Mouse (Mus musculus) 3134 (cell line): ENCODE results near the gene Acer3.
A peak's percentile ranks its signal among the peaks of the same experiment; 100 is the strongest.

ENCODE experiments used
- DNase-seq: peaks from one replicate; pipeline ENCODE4 v3.0.0-alpha.2; 2011; ENCODE audit warnings: low spot score; ENCODE audit not compliant: insufficient read length; ENCODE audit errors: extremely low read depth

Acer3 gene

GRCm38 (mm10) chr7:98333507-98333906, 12.5 kb upstream of the Acer3 start:
- DNase-seq, result no peak

- DNase-seq, result no peak
These were observed 11.8 kb upstream of the Acer3 start for GRCm38 (mm10) chr7:98332678-98333397.

DNA sequence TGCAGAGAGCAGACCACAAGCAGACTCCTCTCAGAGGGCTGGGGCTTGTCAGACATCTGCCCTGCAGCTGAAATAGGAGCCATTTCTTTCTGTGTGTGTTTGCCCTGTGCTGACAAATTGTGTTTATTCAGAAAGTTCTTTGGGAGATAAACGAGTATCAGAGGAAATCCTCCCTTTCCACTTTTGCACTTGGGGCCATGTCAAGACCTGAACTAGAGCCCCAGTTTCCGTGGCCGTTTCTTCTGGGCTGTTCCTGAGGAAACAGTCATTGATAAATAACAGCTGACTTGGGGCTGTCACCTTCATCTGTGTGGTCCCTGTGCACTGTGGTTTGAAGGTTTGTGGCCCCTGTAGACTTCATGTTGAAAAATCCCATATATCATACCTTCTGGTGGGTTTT, 10.9 kb upstream of the Acer3 start:
- no peak for DNase-seq

GRCm38 (mm10) chr7:98330375-98331002, 9.5 kb upstream of the Acer3 start:
- peak; percentile 80 for DNase-seq

- DNase-seq, result no peak
These were observed 8.8 kb upstream of the Acer3 start for GRCm38 (mm10) chr7:98329651-98330374.

- DNase-seq, result no peak
These were observed 7.3 kb upstream of the Acer3 start for GRCm38 (mm10) chr7:98328311-98328710.

GRCm38 (mm10) chr7:98326051-98326450, 5.0 kb upstream of the Acer3 start:
- DNase-seq, result no peak

- no peak for DNase-seq
These were observed 3.2 kb upstream of the Acer3 start for GRCm38 (mm10) chr7:98324228-98324627.

DNA sequence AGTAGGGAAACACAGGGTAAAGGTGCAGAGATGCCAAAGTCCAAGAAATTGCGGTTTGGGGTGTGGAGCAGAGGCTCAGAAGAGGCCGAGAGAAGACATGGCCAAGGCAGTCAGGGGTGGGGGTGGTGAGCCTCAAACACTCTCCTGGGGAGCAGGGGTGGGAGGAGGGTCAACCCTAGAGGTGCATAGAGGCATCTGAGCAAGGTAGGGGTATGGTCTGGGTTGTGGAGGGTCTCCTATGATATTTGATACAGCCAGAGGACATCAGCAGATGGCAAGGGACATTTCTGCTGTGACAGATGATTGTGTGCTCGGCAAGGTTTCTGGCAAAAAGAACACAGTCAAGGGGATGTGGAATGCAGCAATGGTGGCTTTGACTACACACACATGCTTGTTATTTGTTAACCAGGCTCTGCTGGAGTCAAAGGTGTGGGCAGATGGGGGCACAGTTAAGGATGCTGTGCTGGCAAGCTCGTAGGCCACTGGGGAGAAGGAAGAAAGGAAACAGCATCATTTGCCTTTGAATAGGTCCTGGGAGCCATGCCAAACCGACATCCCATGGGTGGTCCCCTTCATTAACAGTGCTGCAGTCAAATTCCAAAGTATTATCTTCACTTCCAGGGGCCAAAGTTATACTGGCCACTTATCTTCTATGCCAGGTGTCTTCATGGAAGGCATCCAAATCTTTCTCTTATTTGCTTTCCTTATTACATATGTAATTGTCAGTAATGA, 2.4 kb upstream of the Acer3 start:
- DNase-seq, result no peak

DNA sequence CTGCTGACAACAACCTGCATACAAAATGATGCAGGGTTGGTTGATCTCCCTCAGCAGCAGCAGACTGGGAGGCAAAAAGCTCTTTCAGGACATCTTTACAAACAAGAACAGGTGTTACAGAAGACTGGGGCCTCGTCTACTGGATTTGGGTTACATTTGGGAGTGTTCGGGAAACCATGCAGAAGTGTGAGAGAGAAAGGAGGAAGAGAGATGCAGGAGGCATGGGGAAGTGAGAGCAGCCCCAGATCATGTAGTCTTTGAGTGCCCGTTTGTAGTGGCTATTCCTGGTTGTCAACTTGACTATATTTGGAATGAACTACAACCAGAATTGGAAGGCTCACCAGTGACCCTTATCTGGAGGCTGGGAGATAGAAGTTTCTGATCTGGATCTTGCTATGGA, 1.4 kb upstream of the Acer3 start:
- DNase-seq, result no peak

DNA sequence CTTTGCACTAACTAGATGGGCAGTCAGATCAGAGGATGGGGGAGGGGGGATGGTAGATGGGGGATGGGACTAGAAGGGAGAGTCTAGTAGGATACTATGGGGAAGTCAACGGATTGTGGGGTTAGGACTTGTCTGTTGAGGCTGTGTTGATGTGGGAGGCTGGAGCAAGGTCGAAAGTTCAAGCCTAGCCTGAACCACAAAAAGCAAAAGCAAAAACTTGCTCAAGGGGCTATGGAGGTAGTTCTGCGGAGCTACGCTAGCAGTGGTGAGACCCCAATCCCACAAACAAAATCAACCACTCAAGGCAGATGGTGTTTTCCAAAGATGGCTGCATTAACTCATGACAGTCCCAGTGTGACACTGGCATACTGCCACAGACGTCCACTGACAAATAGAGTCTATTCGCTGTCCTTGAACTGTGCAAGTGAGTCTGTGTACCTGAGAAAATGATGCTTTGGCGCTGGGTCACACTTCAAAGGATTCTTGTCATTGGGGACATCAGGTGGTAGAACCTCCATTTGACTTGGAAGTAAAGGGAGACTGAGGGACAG, 927 bp downstream of the Acer3 start:
- DNase-seq, result no peak

- DNase-seq, result no peak
These were observed 4.4 kb downstream of the Acer3 start for GRCm38 (mm10) chr7:98316568-98316967.

DNA sequence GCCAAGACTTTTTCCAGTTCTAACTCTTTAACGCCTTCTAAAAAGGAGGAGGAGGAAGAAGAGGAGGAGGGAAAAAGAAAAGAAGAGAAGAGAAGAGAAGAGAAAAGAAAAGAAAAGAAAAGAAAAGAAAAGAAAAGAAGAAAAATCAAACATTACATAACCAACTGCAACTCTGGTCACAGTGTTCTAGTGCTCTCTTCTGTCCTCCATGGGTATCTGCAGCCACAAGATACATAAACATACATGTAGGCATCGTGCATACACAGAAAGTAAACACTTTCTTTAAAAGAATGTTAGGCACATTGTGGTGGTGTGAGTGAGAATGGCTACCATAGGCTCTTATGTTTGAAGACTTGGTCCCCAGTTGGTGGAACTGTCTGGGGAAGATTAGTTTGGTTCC, 5.9 kb downstream of the Acer3 start:
- DNase-seq, result no peak

DNA sequence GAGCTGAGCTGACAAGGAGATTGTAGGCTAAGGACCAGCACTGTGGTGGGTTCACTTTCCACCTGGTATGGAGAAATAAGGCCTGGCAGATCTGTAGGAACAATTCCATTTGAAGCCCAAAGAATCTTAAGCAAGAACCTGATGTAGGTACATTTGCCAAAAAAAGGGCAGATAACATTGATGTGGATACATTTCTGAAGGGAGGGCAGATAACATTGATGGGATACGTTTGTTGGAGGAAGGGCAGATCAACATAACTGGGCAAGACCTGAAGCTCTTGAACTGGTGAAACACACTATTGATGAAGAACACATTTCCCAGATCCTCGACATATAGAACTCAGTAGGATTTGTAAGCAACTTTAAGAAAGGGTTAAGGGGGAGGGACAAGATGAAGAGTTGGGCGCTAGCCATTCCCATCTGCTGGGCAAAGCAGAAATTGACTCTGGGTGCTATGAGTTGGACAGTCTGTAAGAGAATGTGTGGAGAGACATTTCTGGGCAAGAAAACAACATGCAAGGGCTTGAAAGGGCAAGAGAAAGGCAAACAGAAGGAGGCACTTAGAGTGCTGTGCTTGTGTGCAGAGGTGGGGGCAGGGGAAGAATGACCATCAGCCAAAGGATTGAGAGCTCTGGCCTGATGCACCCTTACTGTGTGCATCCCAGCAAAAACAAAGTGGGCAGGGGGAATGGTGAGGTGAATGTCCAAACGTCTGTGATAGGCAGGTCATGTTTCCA, 8.7 kb downstream of the Acer3 start:
- no peak for DNase-seq

DNA sequence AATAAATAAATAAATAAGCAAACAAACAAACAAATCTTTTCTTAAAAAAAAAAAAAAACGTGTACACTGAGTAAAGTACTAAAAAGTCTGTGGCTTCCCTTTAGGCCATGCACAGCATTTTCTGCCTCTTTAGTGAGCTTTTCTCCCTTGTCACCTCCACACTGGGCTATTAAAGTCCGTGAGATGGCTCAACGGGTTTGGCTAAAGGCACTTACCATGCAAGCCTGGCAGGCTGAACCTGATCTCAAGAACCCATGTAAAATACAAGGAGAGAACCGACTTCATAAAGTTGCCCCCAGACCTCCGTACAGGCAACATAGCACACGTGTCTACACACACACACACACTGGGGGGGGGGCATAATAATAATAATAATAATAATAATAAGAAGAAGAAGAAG, 10.7 kb downstream of the Acer3 start:
- no peak for DNase-seq

DNA sequence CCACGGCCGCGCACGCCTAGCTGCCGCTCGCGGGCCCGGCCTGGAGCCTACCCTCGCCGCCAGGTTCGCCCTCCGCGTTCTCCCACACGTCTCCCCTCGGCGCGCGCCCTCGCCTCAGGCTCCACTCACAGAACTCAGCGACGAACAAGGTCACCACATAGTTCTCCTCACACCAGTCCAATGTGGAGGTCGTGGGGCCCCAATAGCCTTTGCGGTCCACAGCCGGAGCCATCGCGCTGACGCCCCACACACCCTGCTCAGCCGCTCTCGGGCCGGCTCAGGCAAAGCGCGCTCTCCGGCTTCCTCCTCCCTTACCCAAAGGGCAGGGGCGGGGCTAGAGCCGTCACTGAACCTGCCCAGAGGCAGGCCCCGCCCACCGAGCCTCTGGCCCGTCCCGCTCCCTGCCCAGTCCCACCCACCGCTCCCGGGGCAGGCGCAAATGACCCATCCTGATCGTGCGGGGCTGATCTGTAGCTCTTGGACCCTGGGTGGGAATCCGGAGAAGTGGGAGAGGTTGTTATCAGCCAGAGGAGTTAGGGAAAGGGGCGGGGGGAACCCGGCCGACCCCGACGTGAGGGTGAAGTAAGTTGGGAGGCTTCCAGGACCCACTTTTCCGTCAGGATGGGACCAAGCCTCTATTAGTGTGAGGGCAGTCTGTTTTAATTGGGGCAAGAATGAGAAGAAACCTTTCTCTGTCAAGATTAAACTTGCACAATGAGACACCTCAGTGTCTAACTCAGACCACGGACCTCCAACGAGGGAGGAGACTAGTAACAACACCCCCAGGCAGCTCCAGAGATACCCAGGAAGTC, 11.6 kb downstream of the Acer3 start:
- DNase-seq, result peak; percentile 90

- no peak for DNase-seq
These were observed 12.3 kb downstream of the Acer3 start for GRCm38 (mm10) chr7:98308607-98309218.

DNA sequence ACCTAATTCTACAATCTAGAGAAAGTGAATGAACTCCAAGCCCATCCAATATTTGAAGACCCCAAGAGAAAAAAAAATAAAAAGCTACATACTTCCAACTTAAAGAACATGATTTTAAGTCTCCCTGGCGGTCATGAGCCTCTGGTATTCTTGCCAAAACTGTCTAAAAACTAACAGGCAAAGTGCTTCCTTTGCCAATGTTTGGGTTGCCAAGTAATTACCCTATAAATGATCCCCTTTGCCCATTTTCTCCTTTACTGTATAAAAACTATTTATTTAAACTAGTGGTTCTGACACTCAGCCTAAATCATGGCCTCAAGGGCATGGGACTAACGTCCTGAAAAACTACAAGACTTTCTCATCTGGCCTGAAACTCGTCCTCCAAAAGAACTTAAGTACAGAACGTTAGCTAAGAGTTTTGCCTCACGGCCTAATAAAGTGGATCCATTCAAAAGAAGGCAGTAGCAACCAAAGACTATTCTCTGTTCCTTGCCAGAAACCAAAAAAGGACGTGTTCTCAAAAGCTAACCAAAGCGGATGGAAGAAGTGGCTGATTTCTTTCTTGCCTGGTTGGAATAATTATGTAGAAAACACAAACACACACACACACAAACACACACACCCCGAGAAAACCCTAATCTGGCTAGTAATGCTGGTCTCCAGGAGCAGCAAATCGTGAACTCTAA, 12.9 kb downstream of the Acer3 start:
- DNase-seq, result no peak
